Mouse (Mus musculus) forebrain, embryonic 10.5 days (tissue): ENCODE results near the gene Trank1. TPM values are rescaled to one million over a fixed set of nuclear protein-coding genes. Genes with fewer than 3 reads are reported as not detected.

Source experiments
- DNase-seq: peaks from one replicate; pipeline ENCODE4 v3.0.0-alpha.2; 2017; ENCODE audit warnings: low spot score; ENCODE audit errors: extremely low spot score
- H3K27ac ChIP-seq: fragments of 300-500 bp; sonication (generic); 2 replicates; pipeline ENCODE4 v1.5.1; 2016; ENCODE audit warnings: mild to moderate bottlenecking
- H3K27me3 ChIP-seq: fragments of 300-500 bp; sonication (generic); 2 replicates; pipeline ENCODE4 v1.6.1; 2016; ENCODE audit warnings: mild to moderate bottlenecking; ENCODE audit not compliant: poor library complexity, severe bottlenecking
- H3K36me3 ChIP-seq: fragments of 300-500 bp; sonication (generic); replicated peaks from 2 replicates; pipeline ENCODE4 v1.6.1; 2016; ENCODE audit warnings: mild to moderate bottlenecking, moderate library complexity
- H3K4me1 ChIP-seq: fragments of 300-500 bp; sonication (generic); 2 replicates; pipeline ENCODE4 v1.6.1; 2016
- H3K4me3 ChIP-seq: fragments of 300-500 bp; sonication (generic); 2 replicates; pipeline ENCODE4 v1.5.1; 2016; ENCODE audit warnings: mild to moderate bottlenecking, moderate library complexity
- H3K9me3 ChIP-seq: fragments of 300-500 bp; sonication (generic); 2 replicates; pipeline ENCODE4 v1.6.1; 2016; ENCODE audit warnings: mild to moderate bottlenecking, moderate library complexity
- WGBS: fragments of 180-500 bp; shearing (Covaris S2); methylation state at CpG from one replicate; pipeline ENCODE4 v1.1.7; 2016; 5-methylcytosine and 5-hydroxymethylcytosine counted together
- polyA plus RNA-seq: library from polyadenylated mRNA; unstranded; fragments of >200 nt; fragmentation: Nextera tagmentation; extraction: Ambion mirVana; gene quantifications from 2 replicates; pipeline ENCODE4 v1.2.1, GENCODE M21; 2016

Trank1 gene
- 0.15 and 0.20 TPM in 2 replicates for polyA plus RNA-seq

GRCm38 (mm10) chr9:111311031-111311842 is at the start of gene Trank1:
Trank1 (plus strand) TSS chr9:111311739.
- H3K27me3 ChIP-seq, result peaks cover 65% of the 10 kb centered on the region
- peaks cover 18% of the 10 kb centered on the region for H3K4me1 ChIP-seq
- peak; percentile 25 for DNase-seq
- H3K9me3 ChIP-seq, result peaks cover 15% of the 10 kb centered on the region
- H3K4me3 ChIP-seq, result peak within 1 kb of the TSS; percentile 56
- WGBS, result 8% methylated on average over 70 of the region's 72 CpGs
- no peaks in the 10 kb centered on the region for H3K36me3 ChIP-seq
- H3K27ac ChIP-seq, result peak within 1 kb of the TSS; percentile 54; the same call in 1 of the 2 replicates

GRCm38 (mm10) chr9:111267998-111268397 is 43.5 kb upstream of the Trank1 start:
- peaks cover 52% of the 10 kb centered on the region for H3K36me3 ChIP-seq
- H3K27me3 ChIP-seq, result no peaks in the 10 kb centered on the region
- 91% methylated on average over 2 of the region's 2 CpGs for WGBS
- no peaks in the 10 kb centered on the region for H3K9me3 ChIP-seq
- H3K27ac ChIP-seq, result no peak overlapping the region
- H3K4me1 ChIP-seq, result peaks cover 21% of the 10 kb centered on the region
- no peak for DNase-seq
- H3K4me3 ChIP-seq, result no peak overlapping the region

DNA sequence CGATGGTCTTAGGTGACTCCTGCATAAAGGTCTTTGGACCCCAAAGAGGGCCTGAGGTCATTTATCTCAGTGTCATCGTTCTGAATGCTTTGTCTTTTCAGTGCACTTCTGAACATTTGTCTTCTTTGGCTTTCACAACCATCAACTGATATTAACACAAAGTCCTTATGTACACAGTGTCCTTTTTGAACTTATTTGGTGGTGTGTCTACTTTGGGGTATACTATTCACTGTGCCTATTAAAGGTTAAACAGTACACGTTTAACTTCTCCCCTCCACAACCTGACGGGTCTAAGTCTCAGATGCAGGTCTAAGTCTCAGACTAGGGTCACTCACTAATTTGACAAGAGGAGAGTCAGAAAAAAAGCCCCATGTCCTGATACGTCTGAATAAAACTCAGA is 40.9 kb upstream of the Trank1 start:
- no peak for DNase-seq
- Histone ChIP-seq H3K27me3 (no peaks in the 10 kb centered on the region), H3K27ac (peak overlapping the region; percentile 96), H3K9me3 (no peaks in the 10 kb centered on the region), H3K4me3 (peak overlapping the region; percentile 85), H3K4me1 (peaks cover 47% of the 10 kb centered on the region), H3K36me3 (peaks cover 53% of the 10 kb centered on the region)
- WGBS, result 18% methylated on average over 5 of the region's 5 CpGs

DNA sequence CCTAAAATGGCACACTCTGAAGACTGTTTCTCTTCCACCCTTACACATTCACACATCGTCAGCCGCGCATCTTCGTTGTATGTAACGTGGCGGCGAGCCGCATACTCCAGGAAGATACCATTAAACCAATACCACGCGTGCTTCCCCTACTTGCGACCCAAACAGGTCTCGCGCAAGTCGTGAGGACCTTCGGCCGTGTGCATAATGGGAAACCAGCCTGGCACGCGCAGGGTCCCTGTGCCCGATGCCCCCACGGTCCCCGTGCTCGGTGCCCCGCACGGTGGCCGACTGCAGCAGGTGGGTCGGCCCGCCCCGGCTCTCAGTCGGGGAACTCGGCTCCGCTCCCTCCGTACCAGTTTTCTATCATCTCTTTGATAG is 40.5 kb upstream of the Trank1 start:
- Histone ChIP-seq H3K27ac (peak overlapping the region; percentile 96), H3K4me1 (peaks cover 51% of the 10 kb centered on the region), H3K36me3 (peaks cover 52% of the 10 kb centered on the region), H3K9me3 (no peaks in the 10 kb centered on the region), H3K4me3 (peak overlapping the region; percentile 85), H3K27me3 (no peaks in the 10 kb centered on the region)
- WGBS, result under 1% methylated on average over 32 of the region's 32 CpGs
- no peak for DNase-seq

DNA sequence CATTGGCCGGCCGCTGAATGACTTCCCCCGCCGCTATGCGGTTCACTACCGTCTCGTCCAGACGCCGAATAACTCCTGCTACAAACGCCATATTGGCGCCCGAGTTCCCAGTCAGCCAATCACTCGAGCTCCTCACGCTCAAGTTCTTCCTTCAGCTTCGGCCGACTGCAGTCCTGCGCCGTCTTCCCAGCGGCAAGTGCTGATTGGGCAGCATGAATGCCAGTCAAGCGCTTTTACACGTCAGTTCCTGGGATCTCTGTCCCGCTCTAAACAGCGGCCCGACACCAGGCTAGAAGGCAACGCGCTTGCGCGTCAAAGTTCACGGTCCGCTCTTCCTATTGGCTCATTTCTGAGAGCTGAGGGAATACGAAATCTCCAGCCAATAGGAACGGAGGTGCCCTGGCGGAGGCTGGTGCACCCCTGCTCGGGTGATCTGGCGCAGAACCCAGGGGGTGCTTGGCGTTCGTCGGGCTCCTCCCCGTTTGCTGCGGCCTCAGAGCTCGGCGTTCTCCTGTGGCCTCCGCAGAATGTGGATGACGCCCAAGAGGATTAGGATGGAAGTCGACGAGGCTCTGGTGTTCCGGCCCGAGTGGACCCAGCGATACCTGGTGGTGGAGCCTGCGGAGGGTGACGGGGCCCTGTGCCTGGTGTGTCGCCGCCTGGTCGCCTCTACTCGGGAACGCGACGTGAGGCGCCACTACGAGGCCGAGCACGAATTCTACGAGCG is 39.9 kb upstream of the Trank1 start, which contains the start of the genes Mlh1 and Epm2aip1:
Gene Mlh1, minus strand, starts transcription at position 358 of the 727 bp plus-strand sequence.
Gene Epm2aip1, plus strand, starts transcription at position 496 of the 727 bp plus-strand sequence.
- Histone ChIP-seq H3K27ac (peak within 1 kb of the TSS; percentile 96), H3K36me3 (peaks cover 51% of the 10 kb centered on the region), H3K4me1 (peaks cover 56% of the 10 kb centered on the region), H3K9me3 (no peaks in the 10 kb centered on the region), H3K4me3 (peak within 1 kb of the TSS; percentile 85), H3K27me3 (no peaks in the 10 kb centered on the region)
- WGBS, result under 1% methylated on average over 64 of the region's 64 CpGs
- peak; percentile 99 for DNase-seq

DNA sequence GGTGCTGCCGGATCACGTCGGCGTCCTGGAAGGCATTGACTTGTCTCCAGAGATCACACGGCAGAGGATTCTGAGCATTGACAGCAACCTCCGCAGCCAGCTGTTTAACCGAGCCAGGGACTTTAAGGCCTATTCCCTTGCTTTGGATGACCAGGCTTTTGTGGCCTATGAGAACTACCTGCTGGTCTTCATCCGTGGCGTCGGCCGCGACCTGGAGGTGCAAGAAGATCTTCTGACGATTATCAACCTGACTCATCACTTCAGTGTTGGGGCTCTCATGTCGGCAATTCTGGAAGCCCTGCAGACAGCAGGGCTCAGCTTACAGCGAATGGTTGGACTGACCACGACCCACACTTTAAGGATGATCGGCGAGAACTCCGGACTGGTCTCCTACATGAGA is 39.2 kb upstream of the Trank1 start:
- 21% methylated on average over 19 of the region's 19 CpGs for WGBS
- DNase-seq, result no peak
- Histone ChIP-seq H3K4me3 (peak overlapping the region; percentile 85), H3K27ac (peak overlapping the region; percentile 96), H3K4me1 (peaks cover 57% of the 10 kb centered on the region), H3K36me3 (peaks cover 51% of the 10 kb centered on the region), H3K9me3 (no peaks in the 10 kb centered on the region), H3K27me3 (no peaks in the 10 kb centered on the region)

GRCm38 (mm10) chr9:111272996-111273785 is 38.3 kb upstream of the Trank1 start:
- WGBS, result 84% methylated on average over 15 of the region's 15 CpGs
- Histone ChIP-seq H3K27me3 (no peaks in the 10 kb centered on the region), H3K4me1 (peaks cover 57% of the 10 kb centered on the region), H3K4me3 (peak overlapping the region; percentile 85), H3K36me3 (peaks cover 51% of the 10 kb centered on the region), H3K27ac (peak overlapping the region; percentile 96; the same call in 1 of the 2 replicates), H3K9me3 (no peaks in the 10 kb centered on the region)
- DNase-seq, result no peak

- H3K9me3 ChIP-seq, result no peaks in the 10 kb centered on the region
- peak overlapping the region; percentile 85 for H3K4me3 ChIP-seq
- DNase-seq, result no peak
- no peak overlapping the region for H3K27ac ChIP-seq
- H3K4me1 ChIP-seq, result peaks cover 57% of the 10 kb centered on the region
- peaks cover 59% of the 10 kb centered on the region for H3K36me3 ChIP-seq
- 94% methylated on average over 1 of the region's 1 CpGs for WGBS
- H3K27me3 ChIP-seq, result no peaks in the 10 kb centered on the region
These were observed 37.6 kb upstream of the Trank1 start for GRCm38 (mm10) chr9:111273958-111274357.

GRCm38 (mm10) chr9:111275156-111275555 is 36.4 kb upstream of the Trank1 start:
- Histone ChIP-seq H3K4me3 (peak overlapping the region; percentile 15), H3K27me3 (no peaks in the 10 kb centered on the region), H3K4me1 (peaks cover 50% of the 10 kb centered on the region), H3K36me3 (peaks cover 66% of the 10 kb centered on the region), H3K27ac (no peak overlapping the region), H3K9me3 (no peaks in the 10 kb centered on the region)
- no peak for DNase-seq
- WGBS, result 76% methylated on average over 1 of the region's 1 CpGs

GRCm38 (mm10) chr9:111285061-111285460 is 26.5 kb upstream of the Trank1 start:
- H3K4me3 ChIP-seq, result no peak overlapping the region
- WGBS, result 38% methylated on average over 3 of the region's 3 CpGs
- H3K36me3 ChIP-seq, result no peaks in the 10 kb centered on the region; the same call in 1 of the 2 replicates
- H3K4me1 ChIP-seq, result peaks cover 27% of the 10 kb centered on the region
- H3K9me3 ChIP-seq, result no peaks in the 10 kb centered on the region
- no peak for DNase-seq
- H3K27ac ChIP-seq, result no peak overlapping the region
- H3K27me3 ChIP-seq, result no peaks in the 10 kb centered on the region

DNA sequence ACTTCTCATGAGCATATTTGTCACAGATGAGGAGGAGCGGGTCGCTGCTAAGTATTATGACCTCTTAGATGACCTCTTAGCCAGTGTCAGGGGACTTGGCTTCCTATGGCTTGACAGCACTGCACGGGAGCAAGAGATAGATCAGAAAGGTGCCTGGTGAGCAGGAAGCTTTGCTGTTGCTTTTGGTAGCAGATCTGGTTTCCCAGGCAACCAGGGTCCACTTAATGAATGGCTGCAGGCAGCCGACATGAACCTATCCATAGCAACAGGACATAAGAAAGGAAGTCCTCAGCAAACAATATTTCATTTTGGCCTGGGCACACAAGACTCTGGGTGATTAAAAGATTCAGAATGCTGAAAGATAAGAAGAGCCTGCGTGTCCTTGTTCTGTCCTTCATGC is 25.9 kb upstream of the Trank1 start:
- no peaks in the 10 kb centered on the region for H3K36me3 ChIP-seq
- no peaks in the 10 kb centered on the region for H3K9me3 ChIP-seq
- H3K27me3 ChIP-seq, result no peaks in the 10 kb centered on the region
- DNase-seq, result peak; percentile 30
- H3K4me3 ChIP-seq, result no peak overlapping the region
- 30% methylated on average over 5 of the region's 5 CpGs for WGBS
- H3K4me1 ChIP-seq, result peaks cover 28% of the 10 kb centered on the region
- no peak overlapping the region for H3K27ac ChIP-seq

- peaks cover 28% of the 10 kb centered on the region for H3K4me1 ChIP-seq
- no peaks in the 10 kb centered on the region for H3K36me3 ChIP-seq
- no peak overlapping the region for H3K27ac ChIP-seq
- WGBS, result 83% methylated on average over 2 of the region's 2 CpGs
- no peaks in the 10 kb centered on the region for H3K27me3 ChIP-seq
- no peak for DNase-seq
- no peaks in the 10 kb centered on the region for H3K9me3 ChIP-seq
- H3K4me3 ChIP-seq, result no peak overlapping the region
These were observed 25.1 kb upstream of the Trank1 start for GRCm38 (mm10) chr9:111286468-111286867.
